Mouse (Mus musculus): ENCODE results near the gene Gsdme.

Gene Gsdme

DNA sequence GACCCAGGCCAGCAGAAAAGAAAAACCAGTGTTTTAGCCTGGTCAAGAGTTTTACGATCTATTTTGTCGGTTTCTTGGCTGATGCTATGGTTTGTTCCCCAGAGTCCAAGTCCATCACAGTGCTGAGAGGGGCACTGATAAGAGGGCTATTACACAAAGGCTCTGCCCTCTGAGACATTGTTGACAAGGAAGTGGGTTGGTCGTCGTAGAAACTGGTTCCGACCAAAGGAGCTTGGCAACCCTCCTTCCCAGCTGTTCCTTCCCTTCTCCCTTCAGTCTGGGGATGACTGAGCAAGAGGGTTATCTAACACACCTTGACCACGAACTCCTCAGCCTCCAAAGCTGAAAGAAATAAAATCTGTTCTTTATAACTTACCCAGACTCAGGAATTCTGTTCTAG, at the start of gene Gsdme:
Gsdme (minus strand) TSS at position 193 of the 400 bp plus-strand sequence.
- no peak for DNase-seq

DNA sequence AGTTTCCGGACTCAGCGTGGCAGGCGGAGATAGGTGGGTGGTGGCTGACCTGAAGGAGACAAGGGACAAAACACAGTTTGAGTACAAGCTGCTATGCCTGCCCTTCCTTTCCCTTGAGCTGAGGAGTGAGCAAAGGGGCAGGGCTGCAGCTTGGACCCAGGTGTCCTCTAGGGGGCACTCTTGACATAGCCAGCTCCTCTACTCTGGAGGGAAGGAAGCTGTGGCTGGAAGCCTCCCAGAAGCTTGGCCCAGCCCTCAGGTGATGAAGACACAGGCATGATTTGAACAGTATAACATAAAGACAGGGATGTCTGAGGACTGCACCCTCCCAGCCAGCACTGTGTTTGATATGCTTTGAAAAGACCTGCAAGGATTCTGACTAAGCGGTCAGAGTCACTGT, 49.0 kb upstream of the Gsdme start:
- DNase-seq: peak; percentile 91 to 94

DNA sequence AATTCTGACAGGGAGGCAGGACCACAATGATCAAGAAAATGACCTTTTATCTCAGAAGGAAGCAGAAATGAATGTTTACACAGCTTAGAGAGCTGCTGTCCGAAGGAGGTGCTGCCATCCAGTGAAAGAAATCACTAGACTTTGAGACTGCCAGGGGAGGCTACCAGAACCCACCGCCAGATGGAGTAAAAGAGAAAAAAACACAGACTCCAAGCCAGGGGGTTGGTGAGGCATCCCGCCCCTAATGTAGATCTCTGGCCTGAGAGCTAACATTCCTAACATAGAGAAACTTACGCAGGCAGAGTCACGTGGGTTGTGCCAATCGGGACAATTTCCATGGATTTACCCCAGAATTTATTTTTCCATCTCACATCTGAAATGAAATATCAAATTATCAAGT, 45.4 kb upstream of the Gsdme start:
- DNase-seq: peak; percentile 77 to 81

DNA sequence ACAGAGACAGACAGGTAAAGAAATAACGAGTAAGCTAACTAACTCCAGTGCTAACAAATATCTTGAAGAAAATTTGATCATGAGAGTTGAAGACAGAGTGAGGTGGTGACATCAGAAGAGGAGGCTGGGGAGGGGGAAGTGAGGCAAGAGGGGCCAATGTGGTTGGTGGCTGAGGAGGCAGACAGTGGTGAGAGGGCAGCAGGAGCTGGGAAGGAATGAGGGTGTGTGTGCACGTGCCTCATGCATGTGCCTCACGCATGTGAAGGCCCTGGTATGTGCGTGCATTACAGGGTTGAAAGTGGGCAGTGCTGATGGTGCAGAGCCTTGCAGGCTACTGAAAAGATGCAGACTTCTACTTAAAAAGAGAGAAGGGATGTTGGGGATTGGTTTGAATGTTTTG, 43.0 kb upstream of the Gsdme start:
- DNase-seq: no peak

DNA sequence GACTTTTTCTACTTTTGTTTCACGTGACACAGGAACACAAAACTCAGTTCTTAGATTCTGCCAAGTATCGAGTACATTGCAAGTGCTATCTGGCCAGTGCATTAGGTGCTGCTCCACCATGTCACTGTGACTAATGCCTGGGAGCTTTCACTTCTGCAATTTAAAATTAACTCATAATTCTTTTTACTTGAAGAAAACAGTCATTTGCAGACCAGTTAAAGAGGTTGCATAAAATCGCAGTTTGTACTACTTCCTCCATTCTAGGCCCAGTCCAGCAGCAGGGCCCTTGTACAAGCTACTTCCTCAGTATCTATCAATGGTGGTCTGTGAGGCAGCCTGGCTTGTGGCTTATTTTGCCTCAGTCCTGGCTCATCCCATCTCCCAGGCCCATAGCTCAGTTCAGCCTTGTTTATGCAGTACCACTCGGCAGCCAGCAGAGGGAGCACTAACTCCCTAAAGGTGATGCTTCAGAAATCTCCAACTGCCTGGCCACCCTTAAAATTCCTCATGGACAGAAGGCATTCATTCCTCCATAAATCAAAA, 41.4 kb upstream of the Gsdme start:
- peak; percentile 91 to 92 for DNase-seq

DNA sequence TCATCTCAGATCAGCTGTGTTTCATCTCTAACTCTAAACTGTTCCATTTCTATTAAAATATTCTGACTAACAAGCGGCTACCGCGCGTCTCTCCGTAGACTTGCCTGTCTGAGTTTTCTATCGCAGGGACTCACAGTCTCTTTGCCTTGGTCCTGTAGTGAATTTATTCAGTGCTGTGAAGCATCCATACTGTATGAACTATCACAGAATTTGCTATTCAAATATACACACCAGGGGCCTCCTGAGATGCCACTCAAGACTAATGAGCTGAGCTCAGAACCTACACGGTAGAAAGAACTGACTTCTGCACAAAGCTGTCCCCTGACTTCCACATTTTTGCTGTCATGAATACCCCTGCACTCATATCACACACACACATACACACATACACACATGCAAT, 37.5 kb upstream of the Gsdme start:
- no peak for DNase-seq

DNA sequence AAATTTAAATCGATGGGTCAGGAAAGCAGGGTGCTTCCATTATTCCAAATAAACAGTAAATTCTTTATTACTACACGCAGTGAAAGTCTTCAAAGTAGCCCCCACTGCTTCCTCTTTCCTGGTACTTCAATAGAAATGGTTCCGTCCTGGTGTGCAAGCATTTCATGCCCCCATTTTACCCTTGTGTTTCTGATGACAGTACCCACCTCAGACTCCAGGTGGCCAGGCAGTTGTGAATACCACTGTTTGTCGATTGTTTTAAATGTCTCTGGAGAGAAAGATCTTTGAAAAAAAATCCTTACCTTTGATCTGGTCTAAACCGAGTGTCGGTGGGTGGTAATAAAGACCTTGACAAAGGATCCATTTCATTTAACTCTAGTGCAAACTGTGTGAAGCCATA, 37.0 kb upstream of the Gsdme start:
- DNase-seq: no peak

DNA sequence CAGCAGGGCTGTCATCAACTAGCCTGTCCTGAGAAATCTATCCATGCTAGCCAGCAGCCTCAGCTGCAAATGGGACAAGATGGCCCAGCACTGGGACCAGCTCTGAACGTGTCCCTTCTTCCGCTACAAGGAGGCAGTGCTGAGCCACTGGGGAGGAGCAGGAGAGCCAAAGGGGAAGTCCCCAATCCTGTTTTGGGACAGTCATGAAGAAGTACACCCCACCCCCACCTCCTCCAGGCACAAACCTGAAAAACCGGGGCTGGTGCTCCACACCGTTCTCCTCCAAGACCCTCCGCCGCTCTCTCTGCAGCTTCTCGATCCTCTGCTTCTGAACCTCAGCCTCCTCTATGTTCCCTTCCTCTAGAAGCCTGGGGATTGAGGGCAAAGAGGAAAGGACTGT, 35.4 kb upstream of the Gsdme start:
- DNase-seq: no peak

DNA sequence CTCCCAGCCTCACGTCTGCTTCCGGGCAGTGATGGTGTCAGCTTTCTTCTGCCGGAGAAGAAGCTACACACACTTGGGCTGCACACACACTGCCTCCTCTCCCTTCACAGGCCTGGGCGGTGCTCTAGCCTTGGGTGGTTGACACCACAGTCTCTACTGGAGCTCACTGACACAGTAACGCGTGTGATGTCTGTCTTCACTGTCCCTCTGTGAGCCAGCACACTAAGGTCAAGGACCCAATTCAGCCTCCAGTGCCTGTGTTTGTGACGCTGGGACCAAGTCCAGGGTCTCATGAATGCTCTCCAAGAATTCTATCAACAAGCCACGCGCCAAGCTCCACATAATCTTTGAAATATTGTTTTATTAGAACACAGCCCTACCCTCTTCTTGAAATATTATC, 34.0 kb upstream of the Gsdme start:
- no peak for DNase-seq

DNA sequence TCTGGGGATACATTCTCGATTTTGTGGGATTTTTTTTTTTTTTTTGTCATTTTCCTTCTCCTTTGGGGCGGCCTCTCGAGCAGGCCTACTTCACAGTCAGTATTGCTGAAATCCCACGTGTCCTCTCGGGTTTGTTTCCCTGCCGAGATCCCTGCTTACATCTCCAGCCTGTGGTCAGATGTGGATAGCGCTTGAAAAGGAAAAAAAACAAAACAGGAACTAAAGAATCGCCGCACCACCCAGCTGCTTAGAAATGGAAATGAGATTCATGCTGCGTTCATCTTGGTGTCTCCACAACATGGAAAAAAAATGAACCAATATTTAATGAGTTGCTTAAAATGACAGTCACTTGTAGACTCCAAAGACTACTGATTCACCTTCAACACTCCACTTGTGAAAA, 31.5 kb upstream of the Gsdme start:
- DNase-seq: no peak

DNA sequence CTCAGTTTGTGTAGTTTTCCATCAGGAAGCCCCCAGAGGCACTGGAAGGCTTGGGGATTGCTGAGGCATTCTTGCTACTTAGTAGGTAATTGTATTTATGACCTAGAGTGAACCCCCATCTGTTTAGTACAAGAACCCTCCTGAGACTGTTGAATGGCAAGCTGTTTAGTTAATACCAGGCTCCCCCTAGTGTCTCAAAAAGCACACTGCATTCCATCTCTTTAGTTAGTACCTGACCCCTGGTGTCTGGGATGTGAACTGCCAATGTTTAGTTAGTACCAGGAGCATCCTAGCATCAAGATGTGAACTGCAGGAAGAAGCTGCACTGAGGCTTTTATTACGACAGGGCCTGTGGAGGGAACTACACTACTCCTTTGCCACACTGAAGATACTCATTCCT, 30.5 kb upstream of the Gsdme start:
- DNase-seq: peak; percentile 92 to 96

DNA sequence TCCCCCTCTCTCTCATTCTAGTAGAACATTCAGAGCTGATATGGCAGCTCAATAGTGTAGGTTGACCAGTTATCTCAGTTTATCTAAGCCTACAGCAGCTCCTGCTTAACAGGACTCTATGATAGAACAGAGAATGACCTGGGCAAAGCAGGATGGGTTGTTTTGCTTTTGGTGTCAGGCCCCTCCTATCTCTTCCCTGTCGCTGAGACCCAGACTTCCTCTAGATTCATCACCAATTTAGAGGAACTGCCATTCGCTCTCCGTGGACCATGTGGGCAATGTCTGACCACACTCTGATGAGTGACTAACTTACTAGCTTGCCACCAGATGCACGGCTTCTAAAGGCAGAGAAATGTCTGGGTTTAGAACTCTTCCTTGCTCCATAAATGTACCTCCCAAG, 28.0 kb upstream of the Gsdme start:
- DNase-seq: no peak

DNA sequence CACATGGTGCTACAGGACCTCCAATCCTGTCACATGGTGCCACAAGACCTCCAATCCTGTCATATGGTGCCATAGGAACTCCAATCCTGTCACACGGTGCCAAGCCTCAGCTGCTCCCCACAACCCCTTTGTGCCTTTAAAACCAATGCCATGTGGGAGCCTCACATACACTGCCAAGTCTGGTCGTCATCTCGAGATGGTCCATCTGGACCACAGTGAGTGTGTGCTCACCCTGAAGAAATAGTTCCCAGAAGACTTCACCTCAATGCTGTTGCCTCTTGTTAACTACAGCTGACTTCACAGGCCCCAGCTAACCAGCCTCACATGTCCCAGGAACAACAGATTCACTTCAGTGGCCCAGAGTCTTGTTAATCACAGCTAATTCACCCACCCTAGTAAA, 23.2 kb upstream of the Gsdme start:
- peak; percentile 45 to 60 for DNase-seq

DNA sequence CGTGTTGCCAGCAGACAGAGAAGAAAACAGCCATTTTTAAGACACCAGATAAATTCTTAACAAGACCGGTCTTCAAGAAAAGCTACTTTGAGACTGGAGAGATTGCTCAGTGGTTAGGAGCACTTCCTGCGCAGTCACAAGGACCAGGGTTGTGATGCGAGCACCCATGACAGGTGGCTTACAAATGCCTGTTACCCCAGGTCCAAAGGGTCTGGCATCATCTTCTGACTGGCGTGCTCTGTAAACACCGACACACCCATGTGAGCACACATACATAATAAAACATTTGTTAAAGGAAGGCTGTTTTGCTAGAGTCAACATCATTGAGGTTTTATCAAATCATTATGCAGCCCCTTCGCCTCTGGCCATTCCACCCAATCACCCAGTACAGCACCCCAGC, 16.0 kb upstream of the Gsdme start:
- no peak for DNase-seq

DNA sequence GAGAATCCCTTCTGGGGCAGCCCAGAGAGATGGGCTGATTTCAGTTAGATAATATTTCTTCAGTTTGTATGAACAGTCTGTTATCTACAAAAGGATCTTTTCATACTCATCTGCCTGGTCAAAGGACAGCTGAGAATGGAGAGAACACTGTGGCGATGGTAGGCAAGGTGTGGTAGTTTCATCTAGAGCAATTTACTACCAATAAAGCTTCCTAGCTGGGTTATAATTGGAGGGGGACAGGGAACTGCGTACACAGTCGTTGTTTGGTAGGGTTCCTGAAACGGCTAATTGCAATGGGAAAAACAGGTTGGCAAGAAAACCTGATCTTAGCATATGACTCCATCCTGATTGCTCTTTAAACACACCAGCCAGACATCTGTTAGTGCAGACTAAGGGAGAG, 10.3 kb upstream of the Gsdme start:
- DNase-seq: no peak

DNA sequence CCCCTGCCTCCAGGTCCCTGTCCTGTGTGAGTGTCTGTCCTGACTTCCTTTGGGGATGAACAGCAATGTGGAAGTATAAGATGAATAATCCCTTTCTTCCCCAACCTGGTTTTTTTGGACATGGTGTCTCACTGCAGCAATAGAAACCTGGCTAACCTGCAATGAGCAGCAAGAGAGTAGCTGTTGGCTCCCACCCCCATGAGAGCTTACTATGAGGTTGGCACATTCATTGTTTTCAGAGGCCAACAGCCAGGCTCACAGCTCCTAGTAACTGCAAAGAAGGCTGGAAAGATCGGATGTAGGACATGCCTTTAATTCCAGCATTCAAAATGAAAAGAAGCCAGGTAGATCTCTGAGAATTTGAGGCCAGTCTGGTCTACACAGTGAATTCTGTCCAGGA, 9.8 kb upstream of the Gsdme start:
- DNase-seq: no peak

DNA sequence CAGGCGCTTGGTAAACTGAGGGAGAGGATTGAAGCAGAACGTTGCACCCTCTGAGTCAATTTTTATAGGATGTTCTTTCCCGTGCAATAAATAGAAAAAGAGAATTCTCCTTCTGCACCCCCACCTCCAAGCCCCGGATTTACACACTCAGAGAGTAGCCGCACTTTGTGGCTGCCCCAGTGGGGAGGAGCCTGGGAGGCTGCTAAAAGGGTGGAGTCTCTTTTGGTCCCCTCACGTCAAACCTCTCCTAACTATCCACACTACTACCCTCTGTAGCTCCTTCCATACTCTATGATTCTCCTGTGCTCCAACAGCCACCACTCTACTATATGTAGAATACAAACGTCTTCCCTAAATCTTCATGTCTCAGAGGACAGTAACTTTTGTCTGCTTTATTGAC, 1.4 kb downstream of the Gsdme start:
- peak; percentile 13 to 20 for DNase-seq

DNA sequence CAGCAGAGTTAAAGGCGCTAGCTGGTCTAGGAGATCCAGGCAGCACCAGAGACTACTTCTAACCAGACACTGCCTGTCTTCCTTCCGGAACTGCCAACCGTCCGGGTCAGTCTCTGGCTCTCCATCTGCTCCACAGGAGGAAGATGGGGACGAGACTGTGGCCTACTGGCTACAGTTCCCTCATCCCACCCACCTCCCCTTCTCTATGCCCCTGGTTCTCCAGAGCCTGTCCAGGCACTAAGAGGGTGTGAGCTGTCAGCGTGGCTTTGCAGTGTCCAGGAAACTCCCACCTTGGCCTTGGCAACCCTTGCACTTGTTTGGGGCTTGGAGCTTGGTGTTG, 1.8 kb downstream of the Gsdme start:
- no peak for DNase-seq

DNA sequence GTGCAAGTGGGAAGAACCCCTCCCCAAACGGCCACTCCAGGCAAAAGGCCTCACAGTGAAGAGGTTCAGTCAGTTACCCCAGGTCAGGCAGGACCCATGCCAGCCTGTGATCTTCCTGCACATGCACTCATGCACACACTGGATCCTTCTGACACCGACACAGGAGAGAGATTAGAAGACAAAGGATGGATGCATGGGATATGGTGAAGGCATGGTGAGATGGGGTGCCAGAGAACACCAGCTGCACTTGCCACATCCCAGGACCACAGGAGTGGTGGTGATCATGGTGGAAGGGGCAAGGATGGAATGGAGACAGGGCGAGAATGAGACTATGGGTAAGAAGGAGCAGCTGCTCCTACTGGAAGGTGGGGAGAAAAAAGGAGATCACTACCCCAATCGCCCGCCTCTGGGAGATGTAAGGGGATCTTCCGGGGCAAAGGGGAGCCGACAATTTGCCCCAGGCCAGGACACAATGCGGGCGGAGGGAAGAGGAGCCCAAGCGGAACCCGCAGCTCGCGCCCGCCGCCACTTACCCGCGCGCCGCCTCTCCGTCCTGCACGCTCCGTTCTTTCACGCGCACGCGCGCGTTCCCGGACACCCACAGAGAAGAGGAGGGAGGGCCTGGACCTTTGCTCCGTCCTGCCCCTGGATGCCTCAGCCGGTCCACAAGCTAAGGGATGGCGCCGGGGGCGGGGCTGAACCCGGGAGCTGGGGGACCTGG, 2.3 kb downstream of the Gsdme start:
- DNase-seq: peak; percentile 94 to 95

DNA sequence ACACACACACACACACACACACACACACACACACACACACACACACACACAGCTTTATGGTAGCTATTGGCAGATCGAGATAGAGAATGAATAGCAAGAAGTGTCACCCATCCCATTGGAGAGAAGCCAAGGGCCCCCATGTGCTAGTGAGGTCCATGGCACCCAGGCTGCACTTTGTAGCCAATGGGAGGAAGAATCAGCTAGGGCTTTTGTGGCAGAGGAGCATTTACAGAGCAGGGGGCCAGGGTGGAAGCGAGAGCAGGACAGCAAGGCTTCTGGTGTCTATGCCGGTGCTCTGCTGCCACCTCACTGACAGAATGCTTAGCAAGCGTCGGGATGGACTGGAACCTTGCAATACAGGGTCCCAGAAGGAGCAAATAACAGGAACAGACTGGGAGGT, 8.3 kb downstream of the Gsdme start:
- DNase-seq: peak; percentile 24 to 25

DNA sequence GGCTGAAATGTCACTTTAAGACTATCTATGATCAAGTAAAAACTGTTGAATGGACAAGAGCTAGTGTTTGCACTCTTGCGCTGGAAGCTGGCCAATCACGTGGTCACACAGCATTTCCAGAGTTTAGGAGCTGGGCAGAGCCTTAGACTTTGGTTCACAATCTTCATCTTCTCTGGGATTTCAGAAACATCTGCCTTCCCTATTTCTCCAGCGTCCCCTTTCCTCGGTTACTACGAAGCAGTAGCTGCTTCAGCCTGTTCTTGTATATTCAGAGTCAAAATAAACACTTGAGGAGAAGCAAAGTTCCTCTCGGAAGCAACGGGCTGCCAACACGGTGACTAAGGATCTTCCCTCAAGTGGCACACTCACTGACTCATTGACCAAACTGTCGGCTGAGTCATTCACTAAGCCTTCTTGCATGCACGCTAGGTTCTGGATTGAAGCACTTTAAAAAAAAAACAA, 8.9 kb downstream of the Gsdme start:
- peak; percentile 28 to 45 for DNase-seq

DNA sequence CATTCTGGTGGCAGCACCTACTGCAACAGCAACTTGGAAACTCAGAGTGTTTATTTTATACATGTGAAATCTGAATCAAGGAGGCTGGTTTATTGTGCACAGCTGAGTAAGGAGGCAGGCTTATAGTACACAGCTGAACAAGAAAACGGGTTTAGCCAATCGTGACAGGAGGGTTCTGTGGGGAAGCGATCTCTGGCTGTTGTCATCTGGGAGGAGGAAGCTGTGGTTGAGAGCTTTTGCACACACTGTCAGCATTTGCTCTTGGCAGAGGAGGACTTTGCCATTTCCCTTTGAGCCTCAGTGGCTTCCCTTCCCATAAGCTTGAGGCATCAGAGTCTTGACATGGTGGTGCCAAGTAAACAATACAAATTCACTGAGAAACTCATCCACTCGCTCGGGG, 11.0 kb downstream of the Gsdme start:
- DNase-seq: no peak

DNA sequence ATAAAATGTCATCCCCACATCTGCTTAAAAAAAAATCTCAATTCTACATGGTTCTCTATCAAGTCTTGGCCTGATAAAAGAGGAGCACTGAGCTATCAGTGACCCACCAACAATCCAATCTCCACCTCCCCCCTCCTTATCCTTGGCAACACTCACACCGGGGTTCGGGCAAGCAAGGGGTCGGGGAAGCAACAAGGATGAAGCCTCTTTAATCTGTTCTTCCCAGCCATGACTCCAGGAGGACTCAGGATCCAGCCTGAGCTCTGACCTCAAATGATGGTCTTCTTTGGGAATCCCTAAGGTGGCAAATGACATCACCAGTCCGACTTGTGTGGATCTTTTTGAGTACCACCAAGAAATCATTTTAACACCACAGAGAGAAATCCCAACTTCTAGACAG, 15.9 kb downstream of the Gsdme start:
- DNase-seq: no peak

DNA sequence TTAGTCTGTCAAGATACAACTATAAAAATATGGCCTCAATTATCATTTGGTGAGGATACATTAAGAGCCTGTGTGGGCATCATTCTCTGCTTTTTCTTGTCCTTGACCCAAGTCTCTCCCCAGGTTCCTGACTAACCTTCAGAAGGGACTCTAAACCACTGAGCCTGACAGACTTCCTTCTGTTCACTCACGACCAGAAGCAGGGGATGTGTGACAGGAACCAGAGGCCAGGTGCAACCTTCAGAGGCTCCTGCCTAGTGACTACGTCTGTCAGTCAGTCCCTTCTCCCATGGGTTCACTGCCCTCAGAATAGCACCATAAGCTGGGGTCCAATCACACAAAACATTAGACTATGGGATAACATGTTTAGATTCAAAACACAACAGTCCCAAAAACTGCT, 16.3 kb downstream of the Gsdme start:
- no peak for DNase-seq

DNA sequence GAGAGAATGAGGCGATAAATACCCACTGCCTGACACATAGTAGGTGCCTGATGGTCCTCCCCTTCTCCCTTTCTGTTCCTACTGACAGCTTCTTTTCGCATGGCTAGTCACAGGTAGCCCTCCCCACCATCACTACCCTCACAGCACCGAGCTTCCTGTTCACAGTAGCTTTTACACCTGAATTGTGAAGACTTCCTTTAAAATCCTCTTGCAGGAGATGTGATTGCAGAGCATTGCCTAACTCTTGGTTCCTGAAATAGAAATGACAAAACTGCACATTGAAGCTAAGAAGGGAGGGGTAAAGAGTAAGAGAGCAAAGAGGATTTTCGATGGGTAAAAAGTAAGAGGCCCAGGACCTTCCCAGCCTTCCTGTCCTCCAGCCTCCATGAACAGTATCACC, 18.7 kb downstream of the Gsdme start:
- DNase-seq: no peak

Data from cerebellum, postnatal 10 days (tissue).